Mouse (Mus musculus) lung, postnatal 0 days (tissue): Measurements from ENCODE around the gene Bcap29. TPM values are rescaled to one million over a fixed set of nuclear protein-coding genes. Genes with fewer than 3 reads are reported as not detected.

Experiments used
- ATAC-seq: fragments of 200-750 bp; cut with Nextera tagmentation; 2 replicates; pipeline ENCODE4 v1.8.0; 2017; ENCODE audit warnings: moderate library complexity
- DNase-seq: peaks from one replicate; pipeline ENCODE4 v3.0.0-alpha.2; 2016; ENCODE audit warnings: low spot score
- H3K27ac ChIP-seq: fragments of 300-500 bp; sonication (generic); 2 replicates; pipeline ENCODE4 v1.5.1; 2014; ENCODE audit warnings: antibody characterized with exemption, mild to moderate bottlenecking, low read length, mixed read lengths
- H3K27me3 ChIP-seq: fragments of 300-500 bp; sonication (generic); replicated peaks from 2 replicates; pipeline ENCODE4 v1.6.1; 2014; ENCODE audit warnings: low read length, mixed read lengths; ENCODE audit not compliant: insufficient read depth
- H3K36me3 ChIP-seq: fragments of 300-500 bp; sonication (generic); 2 replicates; pipeline ENCODE4 v1.6.1; 2014; ENCODE audit warnings: low read length, mixed read lengths; ENCODE audit not compliant: insufficient read depth
- H3K4me1 ChIP-seq: fragments of 300-500 bp; sonication (generic); 2 replicates; pipeline ENCODE4 v1.6.1; 2014; ENCODE audit warnings: antibody characterized with exemption, low read depth, low read length, mixed read lengths; ENCODE audit not compliant: insufficient read depth
- H3K4me2 ChIP-seq: fragments of 300-500 bp; sonication (generic); replicated peaks from 2 replicates; pipeline ENCODE4 v1.6.1; 2014; ENCODE audit warnings: low read depth, mild to moderate bottlenecking, low read length, moderate library complexity, mixed read lengths
- H3K4me3 ChIP-seq: fragments of 300-500 bp; sonication (generic); 2 replicates; pipeline ENCODE4 v1.5.1; 2014; ENCODE audit warnings: low read depth, low read length
- H3K9ac ChIP-seq: fragments of 300-500 bp; sonication (generic); replicated peaks from 2 replicates; pipeline ENCODE4 v1.6.1; 2014; ENCODE audit warnings: low read depth, mild to moderate bottlenecking
- H3K9me3 ChIP-seq: fragments of 300-500 bp; sonication (generic); 2 replicates; pipeline ENCODE4 v1.6.1; 2016; ENCODE audit warnings: low read length, mixed read lengths
- CTCF ChIP-seq: IDR thresholded peaks from 2 replicates; pipeline ENCODE4 v1.5.1; 2016; ENCODE audit warnings: antibody characterized with exemption, mild to moderate bottlenecking
- EP300 ChIP-seq: IDR thresholded peaks from 2 replicates; pipeline ENCODE4 v1.6.1; 2016; ENCODE audit warnings: antibody characterized with exemption, mild to moderate bottlenecking, control low read depth
- WGBS: fragments of 180-500 bp; shearing (Covaris S2); extraction: QIAGEN DNeasy Blood & Tissue Kit; methylation state at CpG from one replicate; pipeline ENCODE4 v1.1.7; 2014; 5-methylcytosine and 5-hydroxymethylcytosine counted together
- polyA plus RNA-seq: library from polyadenylated mRNA; unstranded; fragments of >200 nt; fragmentation: Nextera tagmentation; extraction: Ambion mirVana; gene quantifications from 2 replicates; pipeline ENCODE4 v1.2.1, GENCODE M21; 2015

The Bcap29 gene
- 30.1 and 30.3 TPM in 2 replicates for polyA plus RNA-seq

DNA sequence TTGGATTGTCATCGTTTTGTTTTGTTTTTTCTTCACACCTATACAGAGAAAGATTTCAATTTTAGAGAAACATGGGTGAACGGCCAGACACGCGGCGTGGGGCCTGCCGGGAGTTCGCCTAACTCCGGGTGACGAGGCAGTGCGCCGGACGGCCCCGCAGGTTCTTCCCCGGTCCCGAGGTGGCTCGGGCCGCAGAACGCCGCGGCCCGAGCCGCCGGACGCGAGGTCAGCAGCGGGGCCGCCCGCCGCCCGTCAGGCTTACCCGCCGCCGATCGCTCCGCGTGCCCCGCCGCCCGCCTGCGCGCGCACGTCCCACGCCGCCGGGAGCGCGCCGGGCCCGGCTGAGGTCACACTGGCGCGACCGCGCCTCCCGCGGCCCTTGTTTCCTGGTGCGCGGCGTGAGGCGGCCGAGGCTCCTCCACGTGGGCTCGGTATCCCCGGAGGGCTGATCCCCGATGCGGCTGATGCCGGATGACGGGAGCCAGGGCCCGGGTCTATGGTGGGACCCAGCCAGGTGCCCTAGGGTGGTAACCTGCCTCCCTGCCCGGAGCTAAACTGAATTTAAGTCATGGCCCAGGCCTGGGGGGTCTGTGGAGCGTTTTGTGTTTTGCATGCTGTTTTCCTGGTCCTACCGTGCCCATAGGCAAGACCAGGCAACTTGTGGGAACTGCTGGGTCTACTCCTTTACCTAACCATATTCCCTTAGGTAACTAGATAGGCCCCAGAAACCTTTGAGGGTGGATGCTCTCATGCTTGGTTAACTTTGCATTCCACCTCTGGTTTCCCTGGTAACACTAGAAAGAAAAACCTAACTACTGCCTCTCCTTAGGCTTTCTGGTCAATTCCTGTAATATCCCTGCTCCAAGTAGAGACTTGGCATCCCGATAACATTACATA lies at the start of gene Bcap29:
TSS of gene Bcap29 (minus strand) at position 316 of the 897 bp plus-strand sequence.
- TF ChIP-seq EP300 (no peak), CTCF (no peak)
- ATAC-seq = peak; percentile 98
- 2% methylated on average over 65 of the region's 73 CpGs for WGBS
- Histone ChIP-seq H3K9me3 (no peaks in the 10 kb centered on the region), H3K36me3 (no peaks in the 10 kb centered on the region), H3K4me3 (peak within 1 kb of the TSS; percentile 56), H3K4me1 (no peaks in the 10 kb centered on the region; the same call in 1 of the 2 replicates), H3K27me3 (no peaks in the 10 kb centered on the region), H3K27ac (peak within 1 kb of the TSS; percentile 68), H3K9ac (peak within 1 kb of the TSS; percentile 68), H3K4me2 (peak within 1 kb of the TSS; percentile 77)
- DNase-seq = peak; percentile 90

DNA sequence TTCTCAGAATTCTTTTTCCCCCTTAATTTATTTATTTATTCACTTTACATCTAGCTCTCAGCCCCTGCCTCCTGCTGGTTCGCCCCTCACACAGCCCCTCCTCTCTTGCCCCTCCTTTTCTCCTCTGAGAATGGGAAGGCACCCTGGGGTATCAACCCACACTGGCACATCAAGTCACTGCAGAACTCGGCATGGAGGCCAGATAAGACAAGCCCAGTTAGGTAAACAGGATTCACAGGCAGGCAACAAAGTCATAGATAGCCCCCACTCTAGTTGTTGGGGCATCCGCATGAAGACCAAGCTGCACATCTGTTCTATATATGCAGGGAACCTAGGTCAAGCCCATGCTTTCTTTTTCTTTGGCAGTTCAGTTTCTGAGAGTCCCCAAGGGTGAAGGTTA lies 32.7 kb upstream of the Bcap29 start:
- ATAC-seq (no peak), DNase-seq (no peak)
- H3K27me3 ChIP-seq = no peaks in the 10 kb centered on the region
- H3K4me3 ChIP-seq = no peak overlapping the region
- no peak overlapping the region for H3K27ac ChIP-seq
- no peaks in the 10 kb centered on the region for H3K9me3 ChIP-seq
- no peak overlapping the region for H3K9ac ChIP-seq
- TF ChIP-seq CTCF (no peak), EP300 (no peak)
- no peak overlapping the region for H3K4me2 ChIP-seq
- H3K36me3 ChIP-seq = 0 out of 2 replicates have a peak, but pooled peaks cover 11% of the 10 kb centered on the region
- no peaks in the 10 kb centered on the region for H3K4me1 ChIP-seq
- WGBS = 69% methylated on average over 3 of the region's 3 CpGs

DNA sequence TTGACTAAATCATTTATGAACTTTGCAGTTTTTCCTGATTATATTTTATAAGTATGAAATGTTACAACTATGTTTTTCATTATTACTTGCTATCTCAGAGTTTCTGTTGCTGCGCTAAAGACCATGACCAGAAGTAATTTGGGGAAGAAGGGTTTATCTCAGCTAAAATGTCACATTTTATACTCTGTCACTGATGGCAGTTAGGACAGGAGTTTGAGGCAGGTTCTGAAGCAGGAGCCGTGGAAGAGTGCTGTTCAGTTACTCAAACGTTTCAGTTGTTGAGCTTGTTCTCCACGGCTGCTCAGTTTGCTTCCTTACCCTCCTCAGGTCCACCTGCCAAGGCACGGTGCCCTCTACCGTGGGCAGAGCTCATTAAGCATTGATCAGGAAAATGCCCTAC lies 31.5 kb upstream of the Bcap29 start:
- no peak overlapping the region for H3K4me3 ChIP-seq
- ATAC-seq (no peak), DNase-seq (no peak)
- no peaks in the 10 kb centered on the region for H3K27me3 ChIP-seq
- H3K36me3 ChIP-seq = 0 out of 2 replicates have a peak, but pooled peaks cover 11% of the 10 kb centered on the region
- no peaks in the 10 kb centered on the region for H3K4me1 ChIP-seq
- TF ChIP-seq EP300 = no peak
- no peak for TF ChIP-seq CTCF
- 79% methylated on average over 6 of the region's 6 CpGs for WGBS
- no peak overlapping the region for H3K4me2 ChIP-seq
- no peak overlapping the region for H3K27ac ChIP-seq
- no peak overlapping the region for H3K9ac ChIP-seq
- no peaks in the 10 kb centered on the region for H3K9me3 ChIP-seq

DNA sequence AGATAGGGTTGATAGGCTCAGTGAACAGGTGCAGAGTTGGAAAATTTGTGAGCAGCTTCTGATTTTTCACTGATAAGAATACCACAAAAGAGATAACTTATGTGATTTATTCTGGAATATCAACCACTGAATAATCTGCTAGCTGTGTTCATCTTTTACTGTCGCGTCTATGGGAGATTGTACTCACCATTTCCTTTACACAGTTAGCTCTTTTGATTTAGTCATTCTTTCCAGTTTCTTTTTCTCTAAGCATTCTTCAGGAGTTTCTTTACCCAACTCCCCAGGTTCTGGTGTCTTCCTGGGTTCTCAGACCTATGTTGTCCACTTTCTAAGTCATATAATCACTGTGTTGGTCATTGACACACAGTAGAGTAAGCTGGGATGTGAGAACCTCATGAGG lies 22.4 kb upstream of the Bcap29 start:
- Histone ChIP-seq H3K27me3 (no peaks in the 10 kb centered on the region), H3K27ac (no peak overlapping the region), H3K9me3 (no peaks in the 10 kb centered on the region), H3K9ac (no peak overlapping the region), H3K4me2 (no peak overlapping the region), H3K4me3 (no peak overlapping the region), H3K36me3 (no peaks in the 10 kb centered on the region), H3K4me1 (no peaks in the 10 kb centered on the region)
- ATAC-seq = no peak
- 94% methylated on average over 2 of the region's 2 CpGs for WGBS
- no peak for DNase-seq
- TF ChIP-seq EP300 (no peak), CTCF (no peak)

DNA sequence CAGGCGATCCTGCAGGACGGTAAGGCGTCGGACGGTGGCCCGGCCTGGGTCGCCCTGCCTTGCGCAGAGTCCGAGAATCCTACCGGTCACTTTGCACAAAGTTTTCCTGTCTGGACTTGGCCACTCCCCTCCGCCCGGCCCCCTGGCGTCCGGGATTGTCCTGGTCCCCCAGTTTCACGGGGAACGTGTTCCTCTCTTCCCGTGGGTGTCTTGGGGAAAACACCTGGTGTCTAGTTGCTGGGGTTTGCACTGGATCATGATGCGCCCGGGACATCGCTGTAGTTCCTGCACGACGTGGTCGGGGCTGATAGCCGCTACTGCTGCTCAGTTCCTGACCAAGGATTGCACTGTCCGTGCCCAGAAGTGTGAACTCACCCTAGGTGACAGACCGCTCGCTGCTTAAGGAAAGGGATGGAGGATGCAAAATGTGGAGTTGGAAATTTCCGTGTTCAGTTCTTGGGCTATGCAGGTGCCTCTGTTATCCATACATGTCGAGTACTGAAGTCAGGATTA lies 20.6 kb upstream of the Bcap29 start:
- H3K27me3 ChIP-seq = no peaks in the 10 kb centered on the region
- 1% methylated on average over 29 of the region's 29 CpGs for WGBS
- H3K9ac ChIP-seq = peak overlapping the region; percentile 75
- H3K9me3 ChIP-seq = no peaks in the 10 kb centered on the region
- H3K27ac ChIP-seq = peak overlapping the region; percentile 89
- H3K36me3 ChIP-seq = no peaks in the 10 kb centered on the region
- H3K4me3 ChIP-seq = peak overlapping the region; percentile 98
- peak overlapping the region; percentile 70 for H3K4me2 ChIP-seq
- ATAC-seq (peak; percentile 81), DNase-seq (no peak)
- TF ChIP-seq EP300 (no peak), CTCF (peak; percentile 70)
- no peaks in the 10 kb centered on the region for H3K4me1 ChIP-seq

DNA sequence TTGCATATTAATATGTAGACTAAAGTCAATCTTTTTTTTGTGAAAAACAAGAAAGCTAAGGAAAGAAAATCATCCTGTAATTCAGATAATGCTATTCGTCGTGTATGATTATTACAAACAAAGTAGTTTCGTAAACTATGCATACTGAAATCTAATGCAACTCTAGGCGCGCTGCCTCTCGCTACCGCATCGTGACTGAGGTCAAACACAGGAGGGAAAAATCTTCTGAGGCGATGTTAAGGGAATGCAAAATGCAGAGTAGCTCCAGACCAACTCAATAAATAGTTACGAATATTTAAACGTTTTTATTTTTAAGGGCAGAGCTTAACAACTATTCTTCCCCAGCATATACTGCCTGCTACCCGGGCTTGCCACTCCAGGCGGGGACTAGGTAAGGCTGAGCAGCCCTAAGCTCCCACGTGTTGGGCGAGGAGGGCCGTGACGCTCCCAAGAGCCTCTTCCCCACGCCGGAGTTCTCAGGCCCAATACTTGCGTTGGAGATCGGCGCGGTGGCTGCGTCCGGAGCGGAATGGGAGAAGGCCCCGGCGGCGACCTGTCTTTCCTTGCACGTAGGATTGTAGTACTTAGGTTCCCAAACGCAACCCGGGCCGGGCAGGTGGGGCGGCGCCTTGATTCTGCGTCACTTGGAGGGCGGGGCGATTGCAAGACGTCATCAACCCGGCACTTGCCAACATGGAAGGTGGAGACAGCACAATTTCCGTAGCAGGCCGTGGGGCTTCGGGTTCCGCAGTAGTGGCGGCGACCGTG lies 19.9 kb upstream of the Bcap29 start, which contains the start of the genes Dus4l and Cog5:
TSS of gene Dus4l (minus strand) at position 630 of the 768 bp plus-strand sequence.
TSS of gene Cog5 (plus strand) at position 673 of the 768 bp plus-strand sequence.
- Histone ChIP-seq H3K4me2 (peak within 1 kb of the TSS; percentile 70), H3K27me3 (no peaks in the 10 kb centered on the region), H3K9me3 (no peaks in the 10 kb centered on the region), H3K36me3 (no peaks in the 10 kb centered on the region), H3K9ac (peak within 1 kb of the TSS; percentile 75), H3K27ac (peak within 1 kb of the TSS; percentile 89), H3K4me1 (no peaks in the 10 kb centered on the region), H3K4me3 (peak within 1 kb of the TSS; percentile 98)
- TF ChIP-seq CTCF = no peak
- no peak for TF ChIP-seq EP300
- peak; percentile 90 for DNase-seq
- under 1% methylated on average over 46 of the region's 47 CpGs for WGBS
- ATAC-seq = peak; percentile 97
